Mouse (Mus musculus): ENCODE results near the gene Apol10b. TPM values are rescaled to one million over a fixed set of nuclear protein-coding genes. Genes with fewer than 3 reads are reported as not detected.
"Not testable (repeated sequence)": the region's sequence is repeated elsewhere in the genome, so short reads cannot be mapped to it uniquely, and the experiment has no call there.

The Apol10b gene
- polyA plus RNA-seq, 1 experiment from 2014 or later, result not detected

DNA sequence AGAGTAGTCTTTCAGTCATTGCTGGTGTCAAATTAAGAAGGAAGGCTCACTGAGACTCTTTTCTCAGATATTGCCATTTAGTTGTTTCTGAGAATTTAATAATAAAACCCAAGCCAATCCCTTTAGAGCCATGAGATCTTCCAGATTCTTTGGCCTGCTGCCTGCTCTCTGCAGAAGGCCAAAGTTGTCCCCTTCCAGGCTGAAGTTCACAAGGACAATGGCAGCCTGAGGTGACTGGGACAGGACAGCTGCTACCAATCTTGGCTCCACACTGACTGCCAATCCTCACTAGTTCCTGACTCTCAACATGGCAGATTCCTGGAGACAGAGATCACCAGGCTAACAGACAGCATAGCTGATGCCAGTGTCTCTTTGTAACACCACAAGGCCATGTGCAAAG lies 8.9 kb downstream of the Apol10b start:
- Histone ChIP-seq H3K9me3 (replicated peaks) (no peaks in the 10 kb centered on the region), H3K27me3 (no peaks in the 10 kb centered on the region; the same call in 1 of the 2 replicates), H3K4me1 (replicated peaks) (no peaks in the 10 kb centered on the region), H3K27ac (replicated peaks) (no peak overlapping the region), H3K36me3 (replicated peaks) (no peaks in the 10 kb centered on the region), H3K4me3 (replicated peaks) (no peak overlapping the region), H3K9ac (no peak overlapping the region), H3K4me2 (no peak overlapping the region)
- no peak for ATAC-seq (ENCODE audit: insufficient read depth)

DNA sequence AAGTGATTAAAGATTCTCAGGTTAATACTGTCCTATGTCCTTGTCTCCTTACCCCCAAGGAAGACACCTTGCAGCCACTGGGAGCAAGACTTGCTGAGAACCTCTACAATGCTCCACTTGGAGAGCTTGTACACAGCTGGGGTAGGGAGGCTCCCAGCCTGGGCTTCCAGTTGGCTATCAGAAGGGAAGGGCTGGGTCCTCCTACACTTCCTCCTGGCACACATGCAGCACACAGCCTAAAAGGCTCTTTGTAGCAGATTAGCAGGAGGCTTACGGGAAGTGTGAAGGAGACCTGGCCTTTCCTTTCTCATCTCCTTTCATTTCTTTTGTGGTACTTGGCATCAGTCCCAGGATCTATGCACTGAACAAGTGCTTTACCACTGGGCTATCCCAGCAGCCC lies 14.2 kb downstream of the Apol10b start:
- Histone ChIP-seq H3K4me1 (replicated peaks) (no peaks in the 10 kb centered on the region), H3K36me3 (replicated peaks) (no peaks in the 10 kb centered on the region), H3K4me2 (no peak overlapping the region), H3K4me3 (replicated peaks) (no peak overlapping the region), H3K27me3 (no peaks in the 10 kb centered on the region), H3K9me3 (replicated peaks) (no peaks in the 10 kb centered on the region), H3K9ac (no peak overlapping the region), H3K27ac (replicated peaks) (no peak overlapping the region)
- 21% methylated on average over 1 of the region's 1 CpGs for WGBS (ENCODE audit: insufficient replicate concordance)
- no peak for ATAC-seq (ENCODE audit: insufficient read depth)

DNA sequence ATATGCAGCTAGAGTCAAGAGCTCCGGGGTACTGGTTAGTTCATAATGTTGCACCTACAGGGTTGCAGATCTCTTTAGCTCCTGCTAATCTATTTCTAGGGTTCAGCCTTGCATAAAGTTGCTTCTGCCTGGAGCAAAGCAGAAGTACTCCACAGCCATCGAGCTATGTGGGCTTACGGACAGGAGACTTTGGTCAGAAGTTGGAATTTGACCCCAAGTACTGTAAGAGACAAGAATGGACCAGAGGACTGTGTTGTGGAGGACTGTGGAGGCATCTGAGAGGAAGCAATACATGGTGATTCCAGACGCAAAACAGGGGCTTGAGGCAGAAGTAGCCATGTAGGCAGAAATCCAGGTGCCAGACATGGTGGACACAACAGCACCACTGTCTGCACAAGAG lies 16.6 kb downstream of the Apol10b start:
- no peak for ATAC-seq (ENCODE audit: insufficient read depth)

DNA sequence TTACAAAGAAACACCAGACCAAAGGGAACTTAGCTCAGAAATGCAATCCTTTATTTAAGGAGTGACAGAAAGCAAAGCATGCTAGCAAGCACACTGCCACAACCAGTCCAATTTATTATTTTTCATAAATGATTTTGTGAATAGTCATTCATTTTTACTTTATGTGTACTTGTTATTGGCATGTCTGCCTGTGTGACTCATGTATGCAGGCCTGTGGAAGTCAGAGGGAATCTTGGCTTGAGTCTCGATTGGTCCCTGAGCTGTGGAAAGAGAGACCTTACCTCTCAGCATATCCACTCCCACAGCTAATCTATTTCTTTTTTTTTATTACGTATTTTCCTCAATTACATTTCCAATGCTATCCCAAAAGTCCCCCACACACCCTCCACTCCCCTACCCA lies 17.1 kb downstream of the Apol10b start:
- Histone ChIP-seq H3K4me1 (replicated peaks) (no peaks in the 10 kb centered on the region), H3K4me3 (replicated peaks) (no peak overlapping the region), H3K27ac (replicated peaks) (no peak overlapping the region), H3K27me3 (no peaks in the 10 kb centered on the region), H3K9ac (no peak overlapping the region), H3K36me3 (replicated peaks) (no peaks in the 10 kb centered on the region), H3K9me3 (replicated peaks) (no peaks in the 10 kb centered on the region), H3K4me2 (no peak overlapping the region)
- ATAC-seq (ENCODE audit: insufficient read depth), result no peak
- 54% methylated on average over 2 of the region's 2 CpGs for WGBS (ENCODE audit: insufficient replicate concordance)

More for the DNA sequence above, 16.6 kb downstream of the Apol10b start:
- Histone ChIP-seq H3K4me1 (replicated peaks) (no peaks in the 10 kb centered on the region), H3K36me3 (replicated peaks) (no peaks in the 10 kb centered on the region), H3K4me2 (no peak overlapping the region), H3K27ac (replicated peaks) (no peak overlapping the region), H3K27me3 (no peaks in the 10 kb centered on the region), H3K9ac (no peak overlapping the region), H3K9me3 (replicated peaks) (no peaks in the 10 kb centered on the region), H3K4me3 (replicated peaks) (no peak overlapping the region)
- 53% methylated on average over 4 of the region's 4 CpGs for WGBS (ENCODE audit: insufficient replicate concordance)

DNA sequence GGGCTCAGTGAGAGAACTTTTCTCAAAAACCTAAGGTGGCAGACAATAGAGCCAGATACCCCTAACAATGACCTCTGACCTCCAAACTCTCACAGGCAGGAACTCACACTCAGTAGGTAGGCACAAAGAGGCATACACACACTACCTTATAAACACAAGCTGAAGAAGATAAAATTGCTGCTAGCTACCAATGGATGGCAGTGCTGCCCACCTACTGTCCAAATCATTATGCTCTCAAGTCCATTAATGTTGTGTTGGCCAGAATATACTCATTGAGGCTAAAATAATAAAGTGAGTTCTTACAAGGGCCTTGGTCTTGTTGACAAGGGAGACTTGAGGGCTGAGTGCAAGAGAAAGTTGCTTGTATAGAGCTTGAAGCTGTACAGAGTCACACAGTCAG lies 32.7 kb downstream of the Apol10b start:
- ATAC-seq (ENCODE audit: insufficient read depth), result no peak
- Histone ChIP-seq H3K4me1 (replicated peaks) (no peaks in the 10 kb centered on the region), H3K9ac (no peak overlapping the region), H3K4me2 (no peak overlapping the region), H3K36me3 (replicated peaks) (no peaks in the 10 kb centered on the region), H3K4me3 (replicated peaks) (no peak overlapping the region), H3K27ac (replicated peaks) (no peak overlapping the region), H3K9me3 (replicated peaks) (no peaks in the 10 kb centered on the region), H3K27me3 (no peaks in the 10 kb centered on the region)

DNA sequence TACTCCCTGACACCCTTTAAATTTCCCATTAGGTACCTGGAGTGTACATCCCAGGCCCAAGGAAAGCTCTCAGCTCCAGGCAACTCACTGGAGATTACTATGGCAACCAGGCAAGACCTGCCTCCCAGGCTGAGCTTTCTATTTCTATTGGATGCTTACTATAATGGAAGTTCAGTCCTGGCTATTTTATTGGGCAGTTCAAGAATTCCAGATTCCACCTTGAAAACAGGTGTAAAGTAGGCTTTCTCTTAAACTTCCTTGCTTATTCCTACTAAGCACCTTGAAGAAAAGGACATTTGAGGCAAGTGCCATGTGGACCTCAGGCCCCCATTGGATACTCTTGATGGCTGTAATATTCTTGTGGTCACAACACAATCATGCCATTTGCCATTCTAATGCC lies 34.1 kb downstream of the Apol10b start, which contains the start of gene 1700025B11Rik:
1700025B11Rik (minus strand) TSS at position 101 of the 400 bp plus-strand sequence.
- H3K36me3 ChIP-seq (replicated peaks), result no peaks in the 10 kb centered on the region
- H3K27me3 ChIP-seq, result no peaks in the 10 kb centered on the region
- no peak within 1 kb of the TSS for H3K9ac ChIP-seq
- H3K9me3 ChIP-seq (replicated peaks), result no peaks in the 10 kb centered on the region
- H3K4me3 ChIP-seq (replicated peaks), result no peak within 1 kb of the TSS
- no peak within 1 kb of the TSS for H3K4me2 ChIP-seq
- H3K27ac ChIP-seq (replicated peaks), result no peak within 1 kb of the TSS
- no peaks in the 10 kb centered on the region for H3K4me1 ChIP-seq (replicated peaks)
- no peak for ATAC-seq (ENCODE audit: insufficient read depth)

DNA sequence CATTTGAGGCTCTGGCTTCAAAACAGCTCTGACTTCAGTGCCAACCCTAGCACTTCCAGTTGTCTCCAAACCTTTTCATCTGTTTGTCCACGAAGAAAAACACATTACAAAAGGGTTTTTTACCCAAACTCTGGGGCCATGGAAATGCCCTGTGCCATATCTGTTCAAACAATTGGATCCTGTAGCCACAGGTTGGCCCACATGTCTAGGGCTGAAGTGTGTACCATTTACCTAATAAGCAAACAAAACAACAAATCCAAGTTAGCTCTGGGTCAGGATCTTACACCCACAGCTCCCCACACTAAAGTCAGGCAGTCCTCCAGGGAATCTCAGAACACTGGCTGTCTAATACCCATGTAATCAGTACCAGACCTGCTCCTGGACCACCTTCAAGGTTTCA lies 56.7 kb downstream of the Apol10b start:
- not testable (repeated sequence) for H3K27me3 ChIP-seq; ATAC-seq (ENCODE audit: insufficient read depth); H3K4me1 ChIP-seq (replicated peaks); H3K9ac ChIP-seq; H3K4me2 ChIP-seq; H3K27ac ChIP-seq (replicated peaks); H3K9me3 ChIP-seq (replicated peaks); H3K4me3 ChIP-seq (replicated peaks); H3K36me3 ChIP-seq (replicated peaks)
- 21% methylated on average over 1 of the region's 1 CpGs for WGBS (ENCODE audit: insufficient replicate concordance)

Other genes starting within 250 kb of the Apol10b start
- 1.8 and 2.6 TPM in 2 replicates for gene Apol7a, start 197.0 kb downstream of the Apol10b start, polyA plus RNA-seq (2015; fragmentation: Nextera tagmentation; extraction: Ambion mirVana)
- 0.07 TPM in 1 of 2 replicates, not detected in the other for gene Apol9a, start 185.0 kb downstream of the Apol10b start, polyA plus RNA-seq (2015; fragmentation: Nextera tagmentation; extraction: Ambion mirVana)
- not detected in 2 replicates for gene Apol7b, start 148.6 kb downstream of the Apol10b start, polyA plus RNA-seq (2015; fragmentation: Nextera tagmentation; extraction: Ambion mirVana)
- not detected in 2 replicates for gene Apol10a, start 119.1 kb downstream of the Apol10b start, polyA plus RNA-seq (2015; fragmentation: Nextera tagmentation; extraction: Ambion mirVana)
- 0.24 and 0.29 TPM in 2 replicates for gene Apol11a, start 87.9 kb downstream of the Apol10b start, polyA plus RNA-seq (2015; fragmentation: Nextera tagmentation; extraction: Ambion mirVana)
- not detected in 2 replicates for gene Apol7c, start 62.8 kb downstream of the Apol10b start, polyA plus RNA-seq (2015; fragmentation: Nextera tagmentation; extraction: Ambion mirVana)
- not detected in 2 replicates for gene 1700025B11Rik, start 34.2 kb downstream of the Apol10b start, polyA plus RNA-seq (2015; fragmentation: Nextera tagmentation; extraction: Ambion mirVana)
- not detected in 2 replicates for gene Gm36245, start 3.1 kb upstream of the Apol10b start, polyA plus RNA-seq (2015; fragmentation: Nextera tagmentation; extraction: Ambion mirVana)
- gene Apol11b, start 47.2 kb upstream of the Apol10b start, polyA plus RNA-seq (2015; fragmentation: Nextera tagmentation; extraction: Ambion mirVana), result 7.3 and 7.6 TPM in 2 replicates
- 0.03 TPM in 1 of 2 replicates, not detected in the other for gene Apol7e, start 102.7 kb upstream of the Apol10b start, polyA plus RNA-seq (2015; fragmentation: Nextera tagmentation; extraction: Ambion mirVana)
- gene Apol9b, start 132.9 kb upstream of the Apol10b start, polyA plus RNA-seq (2015; fragmentation: Nextera tagmentation; extraction: Ambion mirVana), result 0.12 TPM in 1 of 2 replicates, not detected in the other
- 27.0 and 28.5 TPM in 2 replicates for gene Apol8, start 160.9 kb upstream of the Apol10b start, polyA plus RNA-seq (2015; fragmentation: Nextera tagmentation; extraction: Ambion mirVana)
- gene Myh9, start 246.1 kb upstream of the Apol10b start, polyA plus RNA-seq (2015; fragmentation: Nextera tagmentation; extraction: Ambion mirVana), result 19.5 and 20.3 TPM in 2 replicates